Mouse (Mus musculus) forebrain, embryonic 12.5 days (tissue): ENCODE results near the gene Cul5. TPM values are rescaled to one million over a fixed set of nuclear protein-coding genes. Genes with fewer than 3 reads are reported as not detected.

ENCODE experiments used
- ATAC-seq: fragments of 200-750 bp; cut with Nextera tagmentation; 2 replicates; pipeline ENCODE4 v1.8.0; 2017; ENCODE audit warnings: moderate TSS enrichment; ENCODE audit not compliant: low FRiP score
- H3K27ac ChIP-seq: fragments of 300-500 bp; sonication (generic); 2 replicates; pipeline ENCODE4 v1.5.1; 2016; ENCODE audit warnings: mild to moderate bottlenecking
- H3K27me3 ChIP-seq: fragments of 300-500 bp; sonication (generic); 2 replicates; pipeline ENCODE4 v1.6.1; 2016; ENCODE audit warnings: mild to moderate bottlenecking
- H3K36me3 ChIP-seq: fragments of 300-500 bp; sonication (generic); replicated peaks from 2 replicates; pipeline ENCODE4 v1.6.1; 2016; ENCODE audit warnings: mild to moderate bottlenecking
- H3K4me1 ChIP-seq: fragments of 300-500 bp; sonication (generic); 2 replicates; pipeline ENCODE4 v1.6.1; 2016
- H3K4me2 ChIP-seq: fragments of 300-500 bp; sonication (generic); 2 replicates; pipeline ENCODE4 v1.6.1; 2016; ENCODE audit warnings: mild to moderate bottlenecking, moderate library complexity
- H3K4me3 ChIP-seq: fragments of 300-500 bp; sonication (generic); replicated peaks from 2 replicates; pipeline ENCODE4 v1.5.1; 2016; ENCODE audit warnings: mild to moderate bottlenecking
- H3K9ac ChIP-seq: fragments of 300-500 bp; sonication (generic); 2 replicates; pipeline ENCODE4 v1.6.1; 2016; ENCODE audit warnings: mild to moderate bottlenecking
- H3K9me3 ChIP-seq: fragments of 300-500 bp; sonication (generic); 2 replicates; pipeline ENCODE4 v1.6.1; 2016
- WGBS: fragments of 180-500 bp; shearing (Covaris S2); methylation state at CpG from one replicate; pipeline ENCODE4 v1.1.7; 2016; 5-methylcytosine and 5-hydroxymethylcytosine counted together
- polyA plus RNA-seq: library from polyadenylated mRNA; unstranded; fragments of >200 nt; fragmentation: Nextera tagmentation; extraction: Ambion mirVana; gene quantifications from 2 replicates; pipeline ENCODE4 v1.2.1, GENCODE M21; 2016

Cul5 gene
- polyA plus RNA-seq, 1 experiment from 2014 or later: 48.6 TPM

DNA sequence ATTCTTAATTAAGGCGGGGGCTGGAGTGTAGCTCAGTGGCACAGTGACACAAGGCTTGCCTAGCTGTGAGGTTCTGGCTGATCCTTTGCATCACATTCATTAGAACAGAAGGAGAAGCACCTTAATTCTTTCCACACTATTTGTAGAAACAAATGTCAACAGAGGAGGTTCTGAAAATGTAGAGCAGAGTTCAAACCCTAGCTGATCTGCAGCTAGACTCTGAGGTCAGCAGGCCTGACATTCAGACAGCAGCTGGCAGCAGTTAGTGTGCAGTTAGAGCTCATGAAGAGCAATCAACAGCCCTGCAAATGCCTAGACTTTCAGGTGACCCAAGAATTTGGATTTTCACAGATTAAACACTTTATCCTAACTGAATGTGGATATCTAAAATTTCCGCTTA, 68.3 kb downstream of the Cul5 start:
- 88% methylated on average over 2 of the region's 2 CpGs for WGBS
- Histone ChIP-seq H3K27ac (no peak overlapping the region), H3K4me2 (no peak overlapping the region), H3K4me3 (no peak overlapping the region), H3K27me3 (no peaks in the 10 kb centered on the region), H3K9me3 (no peaks in the 10 kb centered on the region), H3K36me3 (no peaks in the 10 kb centered on the region), H3K4me1 (no peaks in the 10 kb centered on the region), H3K9ac (no peak overlapping the region)
- ATAC-seq: no peak

DNA sequence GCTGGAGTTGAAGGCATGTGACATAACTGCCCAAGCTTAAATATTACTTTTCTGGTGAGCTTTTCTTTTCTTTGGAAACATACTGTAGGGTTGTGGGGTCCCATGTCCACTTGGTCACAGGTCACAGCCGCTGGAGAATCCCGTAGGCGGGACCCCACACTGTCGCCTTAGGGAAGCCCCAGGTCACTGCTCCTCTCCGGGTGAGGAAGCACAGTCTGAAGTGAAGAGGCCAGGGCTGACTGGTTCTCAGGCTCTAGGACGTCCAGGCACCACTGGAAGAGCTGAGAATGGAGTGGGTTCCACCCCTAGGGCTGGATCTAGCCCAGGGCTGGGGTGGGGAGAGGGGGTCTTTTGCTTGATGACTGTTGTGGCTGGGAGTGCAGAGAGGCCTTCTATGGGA, 71.2 kb downstream of the Cul5 start:
- Histone ChIP-seq H3K36me3 (peaks cover 4% of the 10 kb centered on the region; the same call in 1 of the 2 replicates), H3K9ac (no peak overlapping the region), H3K27ac (no peak overlapping the region), H3K27me3 (no peaks in the 10 kb centered on the region), H3K4me1 (no peaks in the 10 kb centered on the region), H3K4me3 (no peak overlapping the region), H3K4me2 (no peak overlapping the region), H3K9me3 (no peaks in the 10 kb centered on the region)
- ATAC-seq: no peak
- WGBS: 90% methylated on average over 6 of the region's 6 CpGs

DNA sequence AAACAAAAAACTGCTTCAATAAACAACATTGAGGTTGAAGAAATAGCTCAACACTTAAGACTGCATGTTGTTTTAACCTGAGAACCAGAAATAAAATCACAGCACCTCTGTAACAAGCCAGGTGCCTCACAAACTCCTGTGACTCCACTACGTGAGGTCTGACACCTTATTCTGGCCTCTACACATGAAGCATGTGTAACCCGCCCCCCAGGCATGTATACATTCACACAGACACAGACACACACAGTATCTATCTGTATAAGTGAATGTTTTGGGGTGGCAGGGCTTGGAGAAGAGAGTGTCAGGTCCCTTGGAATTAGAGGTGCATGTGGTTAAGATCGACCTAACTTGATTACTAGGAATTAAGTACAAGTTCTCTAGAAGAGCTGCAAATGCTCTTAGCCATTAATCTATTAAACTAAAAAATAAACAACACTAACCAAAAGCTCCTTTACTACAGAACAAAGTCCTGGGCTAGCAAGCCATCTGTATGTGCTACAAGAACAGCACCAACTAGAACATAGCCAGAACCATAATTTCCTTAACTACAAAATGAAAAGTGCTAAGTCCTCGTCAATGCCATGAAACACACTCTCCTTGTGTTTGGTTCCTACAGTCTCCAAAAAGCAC, 72.7 kb downstream of the Cul5 start:
- peaks cover 15% of the 10 kb centered on the region for H3K36me3 ChIP-seq
- no peak overlapping the region for H3K4me3 ChIP-seq
- WGBS: 88% methylated on average over 4 of the region's 4 CpGs
- no peaks in the 10 kb centered on the region for H3K27me3 ChIP-seq
- ATAC-seq: no peak
- no peaks in the 10 kb centered on the region for H3K9me3 ChIP-seq
- no peak overlapping the region for H3K27ac ChIP-seq
- H3K4me2 ChIP-seq: no peak overlapping the region
- no peaks in the 10 kb centered on the region for H3K4me1 ChIP-seq
- no peak overlapping the region for H3K9ac ChIP-seq

DNA sequence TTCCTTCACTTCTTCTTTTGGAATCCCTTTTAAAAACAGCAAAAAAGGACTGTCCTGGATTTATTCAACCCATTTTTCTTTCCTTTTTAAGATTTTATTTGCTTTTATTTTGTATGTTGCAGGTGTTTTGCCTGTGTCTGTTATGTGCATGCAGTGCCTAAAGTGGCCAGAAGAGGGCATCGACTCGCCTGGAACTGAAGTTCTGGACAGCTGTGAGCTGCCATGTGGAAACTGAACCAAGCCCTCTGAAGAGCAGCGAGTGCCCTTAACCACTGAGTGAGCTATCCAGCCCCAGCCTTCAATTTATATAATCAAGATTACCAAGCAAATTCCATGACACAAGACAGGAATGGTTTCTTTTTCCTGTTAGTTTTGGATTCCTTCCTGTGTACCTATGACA, 75.0 kb downstream of the Cul5 start:
- ATAC-seq: no peak
- no peaks in the 10 kb centered on the region for H3K4me1 ChIP-seq
- H3K4me3 ChIP-seq: no peak overlapping the region
- H3K9me3 ChIP-seq: no peaks in the 10 kb centered on the region
- WGBS: 13% methylated on average over 3 of the region's 3 CpGs
- no peaks in the 10 kb centered on the region for H3K27me3 ChIP-seq
- peaks cover 15% of the 10 kb centered on the region for H3K36me3 ChIP-seq
- no peak overlapping the region for H3K27ac ChIP-seq
- no peak overlapping the region for H3K9ac ChIP-seq
- H3K4me2 ChIP-seq: no peak overlapping the region

DNA sequence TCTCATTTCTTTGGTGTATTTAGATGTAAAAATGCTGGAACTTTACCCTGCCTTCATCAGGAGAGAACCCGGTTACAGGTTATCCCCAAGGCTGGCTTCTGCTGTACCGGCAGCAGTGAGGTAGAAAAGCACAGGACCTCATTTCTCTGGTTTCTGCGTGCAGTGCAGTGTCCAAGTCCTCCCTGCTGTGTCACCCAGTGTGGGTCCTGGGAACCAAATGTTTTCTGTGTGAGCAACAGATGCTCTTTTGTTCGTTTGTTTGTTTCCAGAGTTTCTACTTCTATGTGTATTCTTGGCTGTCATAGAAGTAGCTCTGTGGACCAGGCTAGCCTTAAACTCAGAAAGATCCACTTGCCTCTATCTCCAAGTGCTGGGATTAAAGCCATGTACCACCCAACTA, 87.9 kb downstream of the Cul5 start:
- no peaks in the 10 kb centered on the region for H3K4me1 ChIP-seq
- ATAC-seq: no peak
- no peak overlapping the region for H3K9ac ChIP-seq
- H3K4me3 ChIP-seq: no peak overlapping the region
- H3K9me3 ChIP-seq: no peaks in the 10 kb centered on the region
- H3K4me2 ChIP-seq: no peak overlapping the region
- no peaks in the 10 kb centered on the region for H3K27me3 ChIP-seq
- WGBS: 84% methylated on average over 4 of the region's 4 CpGs
- H3K36me3 ChIP-seq: peaks cover 64% of the 10 kb centered on the region
- H3K27ac ChIP-seq: no peak overlapping the region

DNA sequence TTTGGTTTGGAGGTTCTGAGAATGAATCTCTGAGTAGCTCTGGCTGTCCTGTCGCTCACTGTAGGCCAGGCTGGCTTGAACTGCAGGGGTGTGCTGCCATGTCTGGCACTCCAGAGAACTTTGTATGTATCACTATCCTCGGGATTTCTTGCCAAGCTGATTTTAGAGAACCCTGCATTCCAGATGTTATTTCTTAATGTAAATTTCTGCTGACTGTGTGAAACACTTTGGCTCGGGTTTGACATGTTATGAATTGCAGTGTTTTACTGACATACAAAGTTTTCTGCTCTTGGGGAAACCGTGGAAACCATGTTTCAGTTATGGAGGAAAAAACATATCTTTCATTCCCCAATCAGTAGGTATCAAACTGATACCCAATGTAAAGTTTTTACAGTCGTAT, 94.1 kb downstream of the Cul5 start:
- Histone ChIP-seq H3K9ac (no peak overlapping the region), H3K27me3 (no peaks in the 10 kb centered on the region), H3K9me3 (no peaks in the 10 kb centered on the region), H3K4me1 (no peaks in the 10 kb centered on the region), H3K27ac (no peak overlapping the region), H3K36me3 (peaks cover 51% of the 10 kb centered on the region), H3K4me3 (no peak overlapping the region), H3K4me2 (no peak overlapping the region)
- ATAC-seq: no peak
- 87% methylated on average over 5 of the region's 5 CpGs for WGBS

DNA sequence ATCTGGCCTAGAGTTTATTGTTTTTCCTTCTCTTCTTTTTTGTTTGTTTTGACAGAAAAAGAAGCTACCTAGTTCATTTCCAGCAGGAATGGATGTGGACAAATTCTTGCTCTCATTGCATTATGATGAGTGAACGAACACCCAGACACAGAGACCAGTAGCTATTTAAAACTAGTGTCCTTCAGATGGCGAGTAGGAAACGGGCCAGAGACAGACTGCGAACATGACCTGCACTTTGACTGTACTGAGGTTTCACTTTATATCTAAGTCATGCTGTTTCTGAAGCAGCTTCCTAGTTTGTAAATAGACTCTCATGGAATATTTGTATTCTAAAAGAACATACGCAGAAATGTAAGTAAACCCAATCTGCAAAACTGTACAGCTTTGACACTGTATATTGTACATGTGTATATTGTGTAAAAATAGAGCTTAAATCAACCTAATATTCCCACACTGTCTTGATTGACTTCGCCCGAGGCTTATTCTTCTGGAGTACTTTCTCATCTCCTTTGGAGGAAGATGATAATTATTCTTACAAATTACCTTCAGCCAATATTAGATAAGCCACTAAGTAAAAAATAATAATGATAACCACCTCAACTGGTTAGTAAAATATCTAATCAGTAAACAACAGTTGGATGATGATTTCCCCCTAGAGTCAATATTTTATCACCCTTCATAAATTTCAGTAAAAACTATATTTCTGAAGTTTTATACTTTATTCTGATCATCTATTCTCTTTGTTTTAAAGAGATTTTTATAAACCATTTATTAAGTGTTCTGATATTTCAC, 97.1 kb downstream of the Cul5 start:
- Histone ChIP-seq H3K27ac (no peak overlapping the region), H3K4me1 (no peaks in the 10 kb centered on the region), H3K27me3 (no peaks in the 10 kb centered on the region), H3K9me3 (no peaks in the 10 kb centered on the region), H3K9ac (no peak overlapping the region), H3K36me3 (peaks cover 49% of the 10 kb centered on the region), H3K4me2 (no peak overlapping the region), H3K4me3 (no peak overlapping the region)
- WGBS: 94% methylated on average over 7 of the region's 7 CpGs
- no peak for ATAC-seq

DNA sequence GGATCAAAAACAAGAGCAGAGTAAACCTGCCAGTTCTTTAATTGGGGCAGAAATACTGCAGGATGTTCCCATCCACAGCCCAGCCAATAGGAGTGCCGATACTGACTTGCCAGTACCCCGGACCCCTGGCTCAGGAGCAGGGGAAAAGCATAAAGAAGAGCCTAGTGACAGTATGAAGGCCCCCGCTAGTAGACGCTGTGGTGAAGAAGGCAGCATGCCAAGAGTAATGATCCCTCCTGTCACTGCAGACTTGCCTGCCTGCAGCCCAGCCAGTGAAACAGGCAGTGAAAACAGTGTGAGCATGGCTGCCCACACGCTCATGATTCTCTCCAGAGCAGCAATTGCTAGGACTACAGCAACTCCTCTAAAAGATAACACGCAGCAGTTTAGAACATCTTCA, 99.2 kb downstream of the Cul5 start:
- Histone ChIP-seq H3K36me3 (peaks cover 65% of the 10 kb centered on the region), H3K27ac (no peak overlapping the region), H3K4me3 (no peak overlapping the region), H3K4me2 (no peak overlapping the region), H3K9me3 (no peaks in the 10 kb centered on the region), H3K4me1 (no peaks in the 10 kb centered on the region), H3K9ac (no peak overlapping the region), H3K27me3 (no peaks in the 10 kb centered on the region)
- no peak for ATAC-seq
- 89% methylated on average over 6 of the region's 6 CpGs for WGBS

Other genes with a start within 250 kb of the Cul5 start
- gene Atm, start 133.3 kb downstream of the Cul5 start, polyA plus RNA-seq: 21.7 and 22.8 TPM in 2 replicates
- gene Npat, start 133.0 kb downstream of the Cul5 start, polyA plus RNA-seq: 20.5 and 21.0 TPM in 2 replicates
- gene Acat1, start 59.6 kb downstream of the Cul5 start, polyA plus RNA-seq: 79.0 and 86.2 TPM in 2 replicates
- 3.6 and 4.1 TPM in 2 replicates for gene Rab39, start 36.2 kb upstream of the Cul5 start, polyA plus RNA-seq
- gene Slc35f2, start 101.5 kb upstream of the Cul5 start, polyA plus RNA-seq: 3.2 and 3.8 TPM in 2 replicates
- gene Sln, start 180.2 kb upstream of the Cul5 start, polyA plus RNA-seq: 0.42 TPM in 1 of 2 replicates, not detected in the other